Mouse (Mus musculus) thymus, postnatal 14 days (tissue): ENCODE results near the gene Msrb1.
"Not testable (repeated sequence)": the region's sequence is repeated elsewhere in the genome, so short reads cannot be mapped to it uniquely, and the experiment has no call there.

ENCODE experiments used
- DNase-seq: peaks from one replicate; pipeline ENCODE4 v3.0.0; 2021

Msrb1 gene

GRCm38 (mm10) chr17:24720616-24721015 is 15.8 kb upstream of the Msrb1 start:
- not testable (repeated sequence) for DNase-seq

GRCm38 (mm10) chr17:24721383-24721955 is 15.0 kb upstream of the Msrb1 start:
- not testable (repeated sequence) for DNase-seq

GRCm38 (mm10) chr17:24722220-24722924 is 14.1 kb upstream of the Msrb1 start:
- no peak for DNase-seq

GRCm38 (mm10) chr17:24723122-24723880 is 13.1 kb upstream of the Msrb1 start:
- no peak for DNase-seq

- no peak for DNase-seq
Measured at GRCm38 (mm10) chr17:24723881-24724180, 12.6 kb upstream of the Msrb1 start.

- peak; percentile 97 for DNase-seq
Measured at GRCm38 (mm10) chr17:24724184-24724583, 12.3 kb upstream of the Msrb1 start, which contains the start of gene Ndufb10. Gene Ndufb10 (minus strand): TSS chr17:24724478.

GRCm38 (mm10) chr17:24725637-24726390 is 10.6 kb upstream of the Msrb1 start:
- no peak for DNase-seq

- DNase-seq: no peak
Measured at GRCm38 (mm10) chr17:24727618-24728017, 8.8 kb upstream of the Msrb1 start, which contains the start of gene Rpl3l. Gene Rpl3l (plus strand): TSS chr17:24727820.

GRCm38 (mm10) chr17:24728184-24728583 is 8.3 kb upstream of the Msrb1 start:
- no peak for DNase-seq

GRCm38 (mm10) chr17:24729067-24729466 is 7.4 kb upstream of the Msrb1 start:
- no peak for DNase-seq

GRCm38 (mm10) chr17:24730787-24731186 is 5.7 kb upstream of the Msrb1 start:
- DNase-seq: no peak

GRCm38 (mm10) chr17:24732233-24732935 is 4.1 kb upstream of the Msrb1 start:
- no peak for DNase-seq

GRCm38 (mm10) chr17:24733434-24734050 is 2.9 kb upstream of the Msrb1 start:
- DNase-seq: no peak

GRCm38 (mm10) chr17:24734513-24734912 is 1.9 kb upstream of the Msrb1 start:
- DNase-seq: no peak

- DNase-seq: no peak
Measured at GRCm38 (mm10) chr17:24735446-24735845, 996 bp upstream of the Msrb1 start.

GRCm38 (mm10) chr17:24737135-24737810 is 831 bp downstream of the Msrb1 start:
- DNase-seq: no peak

- no peak for DNase-seq
Measured at GRCm38 (mm10) chr17:24738238-24738637, 1.8 kb downstream of the Msrb1 start.

GRCm38 (mm10) chr17:24739926-24740325 is 3.5 kb downstream of the Msrb1 start:
- DNase-seq: no peak

GRCm38 (mm10) chr17:24742307-24742706 is 5.9 kb downstream of the Msrb1 start:
- DNase-seq: no peak

GRCm38 (mm10) chr17:24743896-24744295 is 7.5 kb downstream of the Msrb1 start:
- DNase-seq: no peak

- DNase-seq: no peak
Measured at GRCm38 (mm10) chr17:24744381-24744780, 7.9 kb downstream of the Msrb1 start.
